Mouse (Mus musculus) brain, adult 2 months (tissue): ENCODE results near the gene Gm8180.
"Not testable (repeated sequence)": the region's sequence is repeated elsewhere in the genome, so short reads cannot be mapped to it uniquely, and the experiment has no call there.

Experiments used
- DNase-seq: peaks from one replicate; pipeline ENCODE4 v3.0.0; 2011; ENCODE audit warnings: low read depth, low spot score

Gene Gm8180

DNA sequence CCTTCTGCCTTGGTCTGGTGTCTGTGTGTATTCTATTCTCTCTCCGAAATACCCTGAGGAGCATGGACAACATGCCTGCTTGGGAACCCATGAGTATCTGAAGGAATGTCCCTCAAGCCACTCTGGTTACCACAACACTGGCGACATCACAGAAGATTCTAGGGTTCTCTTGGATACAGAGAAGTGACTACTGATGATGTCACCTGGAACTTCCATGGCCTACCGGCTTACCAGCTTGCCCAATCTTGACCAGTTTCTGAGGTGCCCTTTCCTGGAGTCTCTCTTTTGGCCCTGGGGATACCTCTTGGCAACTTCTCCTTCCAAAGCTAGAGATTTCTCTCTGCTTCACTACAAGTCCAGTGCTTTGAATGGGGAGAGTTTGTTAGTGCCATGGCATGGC is at the start of gene Gm8180:
TSS of gene Gm8180 (minus strand) at position 101 of the 400 bp plus-strand sequence.
- not testable (repeated sequence) for DNase-seq

DNA sequence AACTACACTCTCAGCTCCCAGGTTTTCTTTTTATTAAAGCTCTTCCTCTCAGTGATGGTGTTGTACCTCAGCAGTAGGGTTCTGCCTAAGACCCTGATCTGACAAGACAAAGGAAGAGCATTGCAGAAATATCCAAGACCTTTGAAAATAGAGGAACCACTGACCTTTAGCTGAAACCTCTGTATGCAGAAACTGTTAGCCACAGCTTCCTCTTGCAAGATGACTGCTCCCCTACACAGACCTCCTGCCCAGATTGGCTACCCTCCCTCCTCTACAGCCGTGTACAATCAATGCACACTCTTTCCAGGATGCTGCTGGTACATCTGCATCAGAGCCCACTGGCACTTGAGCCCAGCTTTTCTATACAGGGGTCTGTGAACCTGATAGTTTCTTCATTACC is 45.8 kb upstream of the Gm8180 start:
- not testable (repeated sequence) for DNase-seq

GRCm38 (mm10) chr14:43824176-43824575 is 39.6 kb upstream of the Gm8180 start:
- not testable (repeated sequence) for DNase-seq

DNA sequence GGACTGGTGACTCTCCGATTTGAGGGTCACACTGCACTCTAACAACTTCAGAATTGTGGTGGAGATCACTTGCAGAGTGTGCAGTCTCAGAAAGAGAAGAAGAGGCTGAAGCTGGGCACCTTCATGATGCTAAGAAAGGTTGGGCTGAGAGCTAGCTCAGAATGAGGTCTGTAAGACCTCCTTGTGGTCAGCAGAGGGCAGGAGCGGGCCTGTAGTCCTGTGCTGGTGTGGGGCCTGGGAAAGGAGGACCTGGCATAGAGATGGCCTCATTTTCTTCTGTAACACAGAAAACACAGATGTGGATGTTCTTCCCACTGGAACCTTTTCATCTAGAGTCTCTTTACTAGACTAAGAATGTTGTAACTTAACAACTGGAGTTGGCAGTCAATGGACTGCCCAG is 37.3 kb upstream of the Gm8180 start:
- not testable (repeated sequence) for DNase-seq

DNA sequence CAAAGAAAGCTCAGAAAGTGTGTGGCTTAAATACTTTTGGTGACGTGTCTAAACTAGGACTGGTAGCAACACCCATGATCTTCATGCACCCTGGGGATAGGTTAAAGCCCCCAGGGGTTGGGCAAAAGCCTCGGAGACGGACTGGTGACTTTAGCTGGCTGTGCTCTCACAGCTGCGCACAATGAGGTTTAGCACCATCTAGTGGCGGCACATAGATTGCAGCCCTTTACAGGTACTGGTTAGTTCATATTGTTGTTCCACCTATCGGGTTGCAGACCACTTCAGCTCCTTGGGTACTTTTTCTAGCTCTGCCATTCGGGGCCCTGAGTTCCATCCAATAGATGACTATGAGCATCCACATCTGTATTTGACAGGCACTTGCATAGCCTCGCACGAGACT is 27.9 kb upstream of the Gm8180 start:
- peak; percentile 70 for DNase-seq

GRCm38 (mm10) chr14:43808142-43808541 is 23.6 kb upstream of the Gm8180 start:
- DNase-seq, result not testable (repeated sequence)

- not testable (repeated sequence) for DNase-seq
Measured at GRCm38 (mm10) chr14:43804435-43804834, 19.9 kb upstream of the Gm8180 start.

- peak; percentile 5 for DNase-seq
Measured at GRCm38 (mm10) chr14:43796905-43797470, 12.4 kb upstream of the Gm8180 start.

- DNase-seq, result no peak
Measured at GRCm38 (mm10) chr14:43796069-43796904, 11.7 kb upstream of the Gm8180 start.

GRCm38 (mm10) chr14:43793811-43794210 is 9.3 kb upstream of the Gm8180 start:
- not testable (repeated sequence) for DNase-seq

GRCm38 (mm10) chr14:43747566-43747965 is 37.0 kb downstream of the Gm8180 start, which contains the start of gene Gm6526:
Gene Gm6526 (plus strand): TSS chr14:43747866.
- DNase-seq, result not testable (repeated sequence)
